Mouse (Mus musculus) embryonic facial prominence, embryonic 15.5 days (tissue): ENCODE measurements around the gene Aifm3. TPM values are rescaled to one million over a fixed set of nuclear protein-coding genes. Genes with fewer than 3 reads are reported as not detected.

Experiments used
- ATAC-seq: fragments of 200-750 bp; cut with Nextera tagmentation; 2 replicates; pipeline ENCODE4 v1.8.0; 2017; ENCODE audit warnings: low read depth, moderate TSS enrichment; ENCODE audit not compliant: insufficient number of reproducible peaks, low FRiP score, low TSS enrichment
- H3K27ac ChIP-seq: fragments of 300-500 bp; sonication (generic); replicated peaks from 2 replicates; pipeline ENCODE4 v1.5.1; 2015; ENCODE audit warnings: mild to moderate bottlenecking, inconsistent platforms
- H3K27me3 ChIP-seq: fragments of 300-500 bp; sonication (generic); 2 replicates; pipeline ENCODE4 v1.6.1; 2015; ENCODE audit warnings: inconsistent platforms
- H3K36me3 ChIP-seq: fragments of 300-500 bp; sonication (generic); 2 replicates; pipeline ENCODE4 v1.6.1; 2015; ENCODE audit warnings: mild to moderate bottlenecking, inconsistent platforms
- H3K4me1 ChIP-seq: fragments of 300-500 bp; sonication (generic); 2 replicates; pipeline ENCODE4 v1.6.1; 2015; ENCODE audit warnings: inconsistent platforms
- H3K4me2 ChIP-seq: fragments of 300-500 bp; sonication (generic); replicated peaks from 2 replicates; pipeline ENCODE4 v1.6.1; 2015; ENCODE audit warnings: mild to moderate bottlenecking, inconsistent platforms
- H3K4me3 ChIP-seq: fragments of 300-500 bp; sonication (generic); replicated peaks from 2 replicates; pipeline ENCODE4 v1.5.1; 2015; ENCODE audit warnings: mild to moderate bottlenecking, inconsistent platforms
- H3K9ac ChIP-seq: fragments of 300-500 bp; sonication (generic); 2 replicates; pipeline ENCODE4 v1.6.1; 2015; ENCODE audit warnings: inconsistent platforms
- H3K9me3 ChIP-seq: fragments of 300-500 bp; sonication (generic); replicated peaks from 2 replicates; pipeline ENCODE4 v1.6.1; 2016; ENCODE audit warnings: inconsistent platforms
- WGBS: fragments of 180-500 bp; shearing (Covaris S2); methylation state at CpG from one replicate; pipeline ENCODE4 v1.1.7; 2015; 5-methylcytosine and 5-hydroxymethylcytosine counted together
- polyA plus RNA-seq: library from polyadenylated mRNA; unstranded; fragments of >200 nt; fragmentation: Nextera tagmentation; extraction: Ambion mirVana; gene quantifications from 2 replicates; pipeline ENCODE4 v1.2.1, GENCODE M21; 2015

The Aifm3 gene
- polyA plus RNA-seq, 1 experiment from 2014 or later = 4.3 TPM

DNA sequence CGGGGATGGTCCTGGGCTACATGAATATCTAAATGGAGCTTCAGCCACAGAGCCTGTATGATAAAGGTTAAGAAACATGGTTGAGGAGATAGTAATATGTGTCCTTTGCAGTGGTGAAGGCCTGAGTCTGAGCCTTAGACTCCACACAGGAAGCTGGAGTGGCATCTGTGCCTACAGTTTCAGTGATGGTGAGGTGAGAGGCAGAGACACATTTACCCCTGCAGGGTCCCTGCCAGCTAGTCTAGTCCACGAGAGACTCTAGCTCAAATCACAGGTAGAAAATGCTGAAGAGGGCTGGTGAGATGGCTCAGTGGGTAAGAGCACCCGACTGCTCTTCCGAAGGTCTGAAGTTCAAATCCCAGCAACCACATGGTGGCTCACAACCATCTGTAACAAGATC, 14.1 kb upstream of the Aifm3 start:
- ATAC-seq = no peak
- H3K36me3 ChIP-seq = peaks cover 19% of the 10 kb centered on the region; the same call in 1 of the 2 replicates

DNA sequence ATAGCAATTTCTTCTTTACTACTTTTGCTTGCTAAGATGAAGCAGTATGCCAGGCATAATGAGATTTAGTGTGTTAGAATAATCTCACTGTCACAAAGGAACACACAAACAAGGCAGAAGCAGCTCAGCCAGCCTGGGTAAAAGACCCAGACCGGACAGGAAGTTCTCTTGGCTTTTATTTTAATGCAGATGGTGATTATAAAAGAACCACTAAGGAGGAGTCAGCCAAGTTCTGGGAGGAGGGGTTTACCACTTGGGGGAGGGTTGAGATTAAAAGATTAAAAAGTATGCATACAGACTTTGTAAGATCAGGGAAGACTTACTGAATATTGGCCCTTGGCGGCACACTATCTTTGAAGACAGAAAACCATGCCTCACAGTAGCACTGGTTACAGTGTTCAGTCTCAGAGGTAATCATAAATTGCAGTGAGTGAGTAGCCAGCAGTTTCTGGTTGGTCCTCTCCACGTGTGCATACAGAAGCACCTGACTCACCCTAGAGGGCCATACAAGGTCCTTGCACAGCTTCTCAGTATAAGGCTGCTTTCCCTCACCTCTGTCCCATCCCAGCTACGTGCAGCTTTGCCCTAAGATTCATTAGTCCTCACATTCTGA, 11.0 kb upstream of the Aifm3 start:
- H3K9ac ChIP-seq = no peak overlapping the region
- H3K4me1 ChIP-seq = no peaks in the 10 kb centered on the region
- ATAC-seq = no peak
- no peak overlapping the region for H3K4me3 ChIP-seq
- WGBS = 79% methylated on average over 4 of the region's 4 CpGs
- no peaks in the 10 kb centered on the region for H3K9me3 ChIP-seq
- no peak overlapping the region for H3K4me2 ChIP-seq
- H3K27ac ChIP-seq = no peak overlapping the region
- peaks cover 27% of the 10 kb centered on the region for H3K36me3 ChIP-seq
- no peaks in the 10 kb centered on the region for H3K27me3 ChIP-seq

More for the DNA sequence above, 14.1 kb upstream of the Aifm3 start:
- Histone ChIP-seq H3K9ac (no peak overlapping the region), H3K4me3 (no peak overlapping the region), H3K27me3 (no peaks in the 10 kb centered on the region), H3K27ac (no peak overlapping the region), H3K4me1 (0 out of 2 replicates have a peak, but pooled peaks cover 2% of the 10 kb centered on the region), H3K9me3 (no peaks in the 10 kb centered on the region), H3K4me2 (no peak overlapping the region)
- WGBS = 90% methylated on average over 4 of the region's 4 CpGs

DNA sequence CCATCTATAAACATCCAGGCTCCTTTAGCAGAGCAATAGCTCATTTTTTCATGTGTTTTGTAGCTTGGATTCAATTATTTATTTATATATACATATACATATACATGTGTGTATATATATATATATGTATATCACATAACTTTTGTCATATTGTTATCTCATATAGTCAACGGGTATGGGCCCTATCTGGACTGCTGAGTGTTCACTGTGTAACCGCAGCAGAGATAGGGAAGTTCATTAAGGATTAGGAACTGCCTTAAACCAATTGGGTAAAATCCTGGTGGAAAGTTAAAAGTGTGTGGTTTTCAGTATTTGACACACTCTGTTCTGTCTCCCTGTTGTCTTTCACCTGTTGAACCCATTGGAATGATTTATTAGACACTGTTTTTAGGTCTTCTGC, 7.9 kb upstream of the Aifm3 start:
- no peaks in the 10 kb centered on the region for H3K9me3 ChIP-seq
- WGBS = 90% methylated on average over 2 of the region's 2 CpGs
- H3K4me3 ChIP-seq = no peak overlapping the region
- H3K27ac ChIP-seq = no peak overlapping the region
- H3K4me2 ChIP-seq = no peak overlapping the region
- no peaks in the 10 kb centered on the region for H3K27me3 ChIP-seq
- H3K4me1 ChIP-seq = no peaks in the 10 kb centered on the region
- H3K9ac ChIP-seq = no peak overlapping the region
- ATAC-seq = no peak
- peaks cover 47% of the 10 kb centered on the region for H3K36me3 ChIP-seq

DNA sequence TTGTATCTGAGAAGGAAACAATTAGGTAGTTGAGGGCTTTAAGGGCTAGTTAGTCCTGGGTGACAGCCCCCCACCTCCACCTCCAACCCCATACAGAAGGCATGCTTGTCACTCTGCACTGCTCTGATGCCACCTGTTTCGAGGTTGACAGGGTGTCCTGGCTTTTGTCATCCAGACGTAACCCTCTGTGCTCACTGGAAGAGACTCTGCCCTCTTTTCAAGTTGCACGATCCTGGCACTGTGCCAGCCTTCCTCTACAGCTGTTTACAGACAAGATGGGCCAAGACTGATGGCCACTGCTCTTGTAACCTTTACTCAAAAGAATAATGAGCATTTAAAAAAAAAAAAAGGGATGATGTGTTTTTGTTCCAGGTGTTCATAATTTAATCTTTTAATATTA, 2.9 kb upstream of the Aifm3 start:
- ATAC-seq = no peak
- 30% methylated on average over 3 of the region's 3 CpGs for WGBS

DNA sequence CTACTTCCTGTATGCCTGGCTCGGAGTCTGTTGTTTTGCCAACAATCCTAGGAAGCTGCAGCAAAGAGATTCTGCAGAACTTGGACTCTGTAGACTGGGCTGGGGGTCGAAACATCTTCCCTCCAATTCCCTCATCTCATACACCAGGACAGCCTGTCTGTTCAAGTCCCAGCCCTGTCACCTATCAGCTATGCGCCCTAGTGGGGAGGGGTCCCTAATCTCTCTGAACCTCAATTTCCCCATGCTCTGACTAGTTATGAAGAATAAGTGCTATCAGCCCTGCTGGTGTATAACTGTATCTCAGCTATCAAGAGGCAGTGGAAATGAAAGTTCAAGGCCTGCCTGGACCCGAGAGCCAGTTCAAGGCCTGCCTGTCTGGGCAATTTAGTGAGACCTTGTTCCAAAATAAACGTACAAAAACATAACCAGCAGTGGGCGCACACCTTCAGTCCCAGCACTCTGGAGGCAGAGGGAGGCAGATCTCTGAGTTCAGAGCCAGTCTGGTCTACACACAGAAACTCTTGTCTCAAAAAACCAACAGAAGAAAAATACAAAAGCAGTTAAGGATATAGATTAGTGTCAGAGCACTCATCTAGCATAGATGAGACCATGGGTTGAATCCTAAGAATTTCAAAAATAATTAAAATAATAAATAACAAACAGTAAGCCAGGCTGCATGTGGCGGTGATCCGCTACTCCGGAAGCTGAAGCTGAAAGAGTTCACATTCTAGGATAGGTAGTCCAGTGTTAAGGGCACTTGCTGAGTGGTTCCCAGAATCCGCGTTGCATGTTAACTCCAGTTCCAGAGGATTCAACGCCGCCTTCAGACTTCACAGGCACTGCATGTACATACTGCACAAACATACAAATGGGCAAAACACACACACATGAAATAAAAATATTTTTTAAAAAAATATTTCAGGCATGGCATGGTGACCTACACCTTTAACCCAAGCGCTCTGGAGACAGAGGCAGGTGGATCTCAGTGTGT, 638 bp upstream of the Aifm3 start:
- Histone ChIP-seq H3K4me3 (peak overlapping the region; percentile 44), H3K27me3 (peaks cover 9% of the 10 kb centered on the region), H3K36me3 (peaks cover 31% of the 10 kb centered on the region), H3K9me3 (no peaks in the 10 kb centered on the region), H3K9ac (no peak overlapping the region), H3K4me2 (peak overlapping the region; percentile 80), H3K27ac (no peak overlapping the region), H3K4me1 (peaks cover 11% of the 10 kb centered on the region)
- no peak for ATAC-seq
- WGBS = 43% methylated on average over 14 of the region's 14 CpGs

More for the DNA sequence above, 2.9 kb upstream of the Aifm3 start:
- peaks cover 51% of the 10 kb centered on the region for H3K36me3 ChIP-seq
- no peak overlapping the region for H3K9ac ChIP-seq
- peaks cover 11% of the 10 kb centered on the region for H3K4me1 ChIP-seq
- H3K4me3 ChIP-seq = no peak overlapping the region
- no peaks in the 10 kb centered on the region for H3K9me3 ChIP-seq
- H3K27ac ChIP-seq = no peak overlapping the region
- no peak overlapping the region for H3K4me2 ChIP-seq
- peaks cover 9% of the 10 kb centered on the region for H3K27me3 ChIP-seq

DNA sequence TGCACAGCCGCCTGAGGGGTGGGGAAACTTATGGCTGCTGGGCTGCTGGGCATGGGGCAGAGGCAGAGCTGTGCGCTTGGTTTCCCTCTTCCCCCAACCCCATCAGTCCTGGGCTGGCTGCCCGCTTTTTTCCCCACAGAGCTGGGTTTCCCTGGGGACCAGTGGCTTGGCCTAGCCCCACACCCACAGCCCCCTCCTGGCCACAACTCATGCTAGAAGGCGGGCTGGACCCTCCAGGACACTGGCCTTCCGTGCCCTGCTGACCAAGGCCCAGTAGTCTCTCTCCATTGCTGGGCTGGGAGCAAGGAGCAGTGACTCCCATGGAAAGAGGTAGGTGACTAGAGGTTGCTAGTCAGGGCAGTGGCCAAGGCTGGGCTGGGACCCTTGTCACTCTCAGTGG, 1.7 kb downstream of the Aifm3 start:
- H3K27me3 ChIP-seq = peaks cover 9% of the 10 kb centered on the region
- no peak overlapping the region for H3K27ac ChIP-seq
- H3K9me3 ChIP-seq = no peaks in the 10 kb centered on the region
- peaks cover 12% of the 10 kb centered on the region for H3K4me1 ChIP-seq
- no peak overlapping the region for H3K4me3 ChIP-seq
- H3K36me3 ChIP-seq = peaks cover 11% of the 10 kb centered on the region
- H3K9ac ChIP-seq = no peak overlapping the region
- WGBS = 92% methylated on average over 5 of the region's 5 CpGs
- no peak for ATAC-seq
- no peak overlapping the region for H3K4me2 ChIP-seq

DNA sequence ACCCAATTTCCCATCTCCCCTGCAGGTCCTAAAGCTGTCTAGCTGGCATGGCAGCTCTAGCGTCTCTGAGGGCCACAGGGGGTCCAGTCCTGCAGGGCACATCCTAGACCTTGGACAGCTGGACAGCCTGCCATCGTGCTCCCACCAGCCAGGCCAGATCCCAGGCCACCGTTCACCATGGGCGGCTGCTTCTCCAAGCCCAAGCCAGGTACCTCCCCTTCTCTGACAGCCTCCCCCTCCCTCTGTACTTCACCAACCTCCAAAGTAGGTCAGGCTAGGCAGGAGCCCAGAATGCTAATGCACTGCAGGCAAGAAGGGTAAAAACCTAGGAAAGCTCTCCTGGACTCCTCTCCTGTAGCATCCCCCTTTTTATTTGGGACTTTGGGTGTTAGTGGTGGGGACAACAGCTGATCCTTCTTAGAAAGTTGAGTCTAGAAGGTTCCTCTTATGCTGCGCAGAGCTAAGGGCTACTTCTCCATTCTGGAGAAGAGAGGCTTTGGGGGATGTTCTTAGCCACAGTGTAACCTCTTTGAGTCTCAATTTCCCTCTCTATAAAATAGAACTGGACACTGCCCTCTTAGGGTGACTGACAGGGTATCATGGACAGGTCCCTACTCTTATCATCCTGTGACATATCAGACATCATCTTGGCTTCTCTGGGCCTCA, 2.6 kb downstream of the Aifm3 start:
- 71% methylated on average over 5 of the region's 5 CpGs for WGBS
- Histone ChIP-seq H3K4me3 (no peak overlapping the region), H3K36me3 (peaks cover 6% of the 10 kb centered on the region; the same call in 1 of the 2 replicates), H3K27me3 (peaks cover 9% of the 10 kb centered on the region), H3K4me2 (no peak overlapping the region), H3K9ac (no peak overlapping the region), H3K27ac (no peak overlapping the region), H3K4me1 (peaks cover 20% of the 10 kb centered on the region), H3K9me3 (no peaks in the 10 kb centered on the region)
- no peak for ATAC-seq

DNA sequence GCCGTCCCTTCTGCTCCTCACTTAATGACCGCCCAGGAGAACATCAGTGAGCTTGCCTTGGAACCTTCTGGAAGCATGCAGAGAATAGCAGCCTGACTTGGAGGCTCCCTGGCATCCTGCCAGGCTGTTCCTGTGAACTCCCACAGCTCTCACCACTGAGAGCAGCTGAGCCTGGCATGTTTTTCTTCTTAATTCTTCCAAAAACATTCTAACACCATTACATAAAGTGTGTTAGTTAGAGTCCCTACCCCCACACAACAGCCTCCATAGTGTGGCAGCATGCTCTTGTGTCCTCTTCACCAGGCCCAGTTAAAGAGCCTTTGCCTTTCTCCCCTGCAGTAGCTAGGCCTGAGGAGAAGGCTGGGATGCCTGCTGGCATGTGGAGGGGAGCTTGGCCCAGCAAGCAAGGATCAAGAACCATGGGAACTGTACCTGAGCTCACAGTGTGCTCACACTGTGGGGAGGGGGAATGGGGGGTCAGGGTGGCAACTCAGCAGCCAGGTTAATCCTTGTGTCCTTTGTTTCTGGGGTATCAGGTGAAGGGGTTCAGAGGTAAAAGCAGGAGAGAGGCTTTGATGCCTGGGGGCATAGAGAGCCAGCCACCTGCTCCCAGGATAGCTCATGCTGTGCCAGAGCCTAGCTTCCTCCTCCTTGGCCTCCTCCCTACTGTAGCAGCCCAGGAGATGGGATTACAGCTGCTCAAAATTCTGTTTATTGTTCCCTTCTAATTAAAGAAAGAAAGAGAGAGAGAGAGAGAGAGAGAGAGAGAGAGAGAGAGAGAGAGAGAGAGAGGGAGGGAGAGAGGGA, 7.3 kb downstream of the Aifm3 start:
- 28% methylated on average over 2 of the region's 2 CpGs for WGBS

DNA sequence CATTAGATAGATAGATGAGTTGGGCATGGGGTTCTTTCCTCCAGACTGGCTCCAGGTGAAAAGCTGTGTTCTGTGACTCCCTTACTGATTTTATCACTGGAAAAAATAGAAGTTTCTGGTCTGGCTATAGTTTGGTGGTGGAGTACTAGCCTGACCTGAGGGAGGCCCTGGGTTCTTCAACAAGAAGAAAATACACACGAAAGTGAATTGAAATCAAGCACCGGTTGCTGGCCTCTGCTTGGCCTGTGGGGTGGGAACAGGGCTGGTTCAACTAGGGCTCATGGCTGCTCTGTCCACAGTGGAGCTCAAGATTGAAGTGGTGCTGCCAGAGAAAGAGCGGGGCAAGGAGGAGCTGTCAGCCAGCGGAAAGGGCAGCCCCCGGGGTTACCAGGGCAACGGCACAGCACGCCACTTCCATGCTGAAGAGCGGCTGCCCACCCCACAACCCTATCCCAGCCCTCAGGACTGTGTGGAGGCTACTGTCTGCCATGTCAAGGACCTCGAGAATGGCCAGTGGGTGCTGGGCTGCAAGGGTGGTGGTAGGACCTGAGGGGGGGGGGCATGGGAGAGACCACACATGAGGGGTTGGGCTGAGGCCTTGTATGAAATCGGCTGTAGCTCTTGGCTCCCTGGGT, 10.0 kb downstream of the Aifm3 start:
- peaks cover 9% of the 10 kb centered on the region for H3K4me1 ChIP-seq
- H3K4me2 ChIP-seq = no peak overlapping the region
- 41% methylated on average over 10 of the region's 10 CpGs for WGBS
- H3K9me3 ChIP-seq = no peaks in the 10 kb centered on the region
- no peak overlapping the region for H3K27ac ChIP-seq
- ATAC-seq = no peak
- no peaks in the 10 kb centered on the region for H3K27me3 ChIP-seq
- no peak overlapping the region for H3K9ac ChIP-seq
- no peak overlapping the region for H3K4me3 ChIP-seq
- H3K36me3 ChIP-seq = no peaks in the 10 kb centered on the region

More for the DNA sequence above, 7.3 kb downstream of the Aifm3 start:
- H3K9ac ChIP-seq = no peak overlapping the region
- H3K27ac ChIP-seq = 0 out of 2 replicates have a peak overlapping the region, but pooled peaks have one; percentile 14
- H3K27me3 ChIP-seq = no peaks in the 10 kb centered on the region
- H3K4me3 ChIP-seq = no peak overlapping the region
- H3K4me2 ChIP-seq = no peak overlapping the region
- no peaks in the 10 kb centered on the region for H3K9me3 ChIP-seq
- H3K36me3 ChIP-seq = no peaks in the 10 kb centered on the region
- ATAC-seq = no peak
- H3K4me1 ChIP-seq = peaks cover 9% of the 10 kb centered on the region

DNA sequence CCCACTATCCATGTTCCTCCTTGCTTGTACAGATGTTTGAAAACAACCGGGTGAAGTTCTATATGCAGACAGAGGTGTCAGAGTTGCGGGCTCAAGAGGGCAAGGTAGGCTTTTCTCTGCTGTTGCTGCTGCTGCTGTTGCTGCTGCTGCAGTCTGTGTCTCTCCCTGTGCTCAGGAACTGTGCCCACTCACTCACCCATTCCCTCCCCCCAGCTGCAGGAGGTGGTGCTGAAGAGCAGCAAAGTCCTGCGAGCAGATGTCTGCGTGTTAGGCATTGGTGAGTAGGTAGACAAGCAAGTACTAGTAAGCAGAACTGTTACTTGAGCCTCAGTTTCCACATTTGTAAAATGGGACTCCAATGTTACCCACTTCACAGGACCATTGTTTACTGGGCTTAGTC, 13.3 kb downstream of the Aifm3 start:
- no peaks in the 10 kb centered on the region for H3K9me3 ChIP-seq
- WGBS = 77% methylated on average over 4 of the region's 4 CpGs

More for the DNA sequence above, 13.3 kb downstream of the Aifm3 start:
- H3K4me3 ChIP-seq = no peak overlapping the region
- no peak overlapping the region for H3K9ac ChIP-seq
- no peak for ATAC-seq
- H3K36me3 ChIP-seq = no peaks in the 10 kb centered on the region
- H3K27me3 ChIP-seq = no peaks in the 10 kb centered on the region
- no peak overlapping the region for H3K27ac ChIP-seq
- no peaks in the 10 kb centered on the region for H3K4me1 ChIP-seq
- H3K4me2 ChIP-seq = no peak overlapping the region
